10 mouse cellular contexts compared by ENCODE assay signal in genomic region chr14:64533591-64534151, GRCm38 (mm10).
DNase-seq lines count a peak whose midpoint lies in the region; ATAC-seq and TF ChIP-seq lines count a peak whose summit lies in the region.
"Had no signal": no experiment of that assay in that cellular context is flagged by ENCODE, and none has a peak within 500 bp of the region (broad histone marks: within the 10 kb centered on the region; RNA-seq: fewer than 3 reads in every experiment).

No protein-coding gene starts in this region.

- ATAC-seq in midbrain, embryonic 13.5 days, result peak; percentile 77
- no peak for ATAC-seq in granulocyte monocyte progenitor cell, adult 5-6 weeks (replicated peaks; ENCODE audit: poor library complexity, severe bottlenecking)

- H3K4me3 ChIP-seq in hindbrain, embryonic 10.5 days, result no peak overlapping the region
- no peak overlapping the region for H3K4me3 ChIP-seq in midbrain, embryonic 13.5 days (replicated peaks)
- H3K4me3 ChIP-seq: heart, embryonic 15.5 days had no signal

- no peak for TF ChIP-seq CTCF in brain, embryonic 14.5 days (IDR thresholded peaks at IDR 0.05; ENCODE audit: borderline replicate concordance, extremely low read depth, insufficient read depth, insufficient read length)

- no peak for TF ChIP-seq POLR2A in brain, embryonic 14.5 days (IDR thresholded peaks at IDR 0.05; ENCODE audit: borderline replicate concordance, extremely low read depth, insufficient read depth, insufficient read length, poor library complexity, severe bottlenecking)

- H3K9ac ChIP-seq in midbrain, embryonic 13.5 days (replicated peaks), result 0 out of 2 replicates have a peak overlapping the region, but pooled peaks have one; percentile 14
- H3K9ac ChIP-seq: heart, embryonic 15.5 days had no signal

- H3K36me3 ChIP-seq in hindbrain, embryonic 10.5 days, result no peaks in the 10 kb centered on the region
- no peaks in the 10 kb centered on the region for H3K36me3 ChIP-seq in midbrain, embryonic 13.5 days
- H3K36me3 ChIP-seq: heart, embryonic 15.5 days had no signal

- no peaks in the 10 kb centered on the region for H3K9me3 ChIP-seq in hindbrain, embryonic 10.5 days
- H3K9me3 ChIP-seq in midbrain, embryonic 13.5 days, result no peaks in the 10 kb centered on the region
- H3K9me3 ChIP-seq: heart, embryonic 15.5 days had no signal

- peak overlapping the region; percentile 26 for H3K4me2 ChIP-seq in midbrain, embryonic 13.5 days (replicated peaks)
- H3K4me2 ChIP-seq: heart, embryonic 15.5 days had no signal

- H3K27ac ChIP-seq in hindbrain, embryonic 10.5 days, result peak overlapping the region; percentile 64
- H3K27ac ChIP-seq in midbrain, embryonic 13.5 days, result peak overlapping the region; percentile 94
- H3K27ac ChIP-seq: heart, embryonic 15.5 days had no signal

- DNase-seq in brain, embryonic 14.5 days (ENCODE audit: low read depth), result peak; percentile 94
- DNase-seq in cerebellum, adult 8-10 months, result peak; percentile 36
- DNase-seq in hindbrain, embryonic 10.5 days (ENCODE audit: low spot score), result no peak
- DNase-seq in adipocyte (ENCODE audit: low spot score), result no peak
- no peak for DNase-seq in heart, adult 8-10 months (ENCODE audit: low spot score)
- DNase-seq: adrenal gland, adult 2 months; kidney, postnatal 36 days had no signal

- no peaks in the 10 kb centered on the region for H3K27me3 ChIP-seq in hindbrain, embryonic 10.5 days (ENCODE audit: insufficient read depth, poor library complexity, severe bottlenecking)
- H3K27me3 ChIP-seq in midbrain, embryonic 13.5 days, result no peaks in the 10 kb centered on the region

- 28% methylated on average over 7 of the region's 7 CpGs for WGBS in hindbrain, embryonic 10.5 days
- 5% methylated on average over 7 of the region's 7 CpGs for WGBS in midbrain, embryonic 13.5 days

- peaks cover 29% of the 10 kb centered on the region for H3K4me1 ChIP-seq in hindbrain, embryonic 10.5 days (replicated peaks)
- peaks cover 44% of the 10 kb centered on the region for H3K4me1 ChIP-seq in midbrain, embryonic 13.5 days (replicated peaks)
- H3K4me1 ChIP-seq: heart, embryonic 15.5 days had no signal

Comparison
In these comparisons a context has a peak if more than half of its experiments do, and no peak if none do; other contexts are left out.
1. DNase-seq: peak in brain, embryonic 14.5 days (single experiment) and cerebellum, adult 8-10 months (single experiment); none in hindbrain, embryonic 10.5 days (single experiment), adipocyte (single experiment) and heart, adult 8-10 months (single experiment).